Mouse (Mus musculus): ENCODE data around the gene Pcgf2.

Gene Pcgf2

GRCm38 (mm10) chr11:97673148-97673547, 27.1 kb downstream of the Pcgf2 start:
- in situ Hi-C loops (cut with MboI; ENCODE audit: unreplicated experiment in 2 of 2): no loop called here

GRCm38 (mm10) chr11:97671177-97671527, 29.1 kb downstream of the Pcgf2 start:
- in situ Hi-C loops (cut with MboI; ENCODE audit: unreplicated experiment in 2 of 2): no loop called here

- in situ Hi-C loops (cut with MboI; ENCODE audit: unreplicated experiment in 2 of 2): no loop called here
Measured at GRCm38 (mm10) chr11:97670234-97671176, 29.8 kb downstream of the Pcgf2 start.

DNA sequence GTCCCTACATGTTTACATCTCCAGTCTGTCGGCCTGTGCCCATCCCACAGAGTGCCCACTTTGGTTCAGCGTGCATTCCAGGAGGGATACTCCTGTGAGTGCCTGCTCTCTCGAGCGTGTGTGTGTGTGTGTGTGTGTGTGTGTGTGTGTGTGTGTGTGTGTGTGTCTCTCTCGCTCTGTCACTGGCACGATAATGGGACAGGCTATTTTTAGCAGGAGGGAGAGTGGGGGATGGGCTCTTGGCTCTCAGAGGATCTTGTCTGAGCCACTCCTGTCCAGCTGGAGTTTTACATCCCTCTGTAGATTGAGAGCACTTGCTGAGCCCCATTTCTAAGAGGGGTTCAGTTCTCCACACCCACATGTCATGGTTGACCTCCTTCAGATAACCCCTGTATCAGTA, 30.5 kb downstream of the Pcgf2 start:
- in situ Hi-C loops (cut with MboI; ENCODE audit: unreplicated experiment in 2 of 2): no loop called here

- in situ Hi-C loops (cut with MboI; ENCODE audit: unreplicated experiment in 2 of 2): no loop called here
Measured at GRCm38 (mm10) chr11:97669268-97669667, 31.0 kb downstream of the Pcgf2 start.

DNA sequence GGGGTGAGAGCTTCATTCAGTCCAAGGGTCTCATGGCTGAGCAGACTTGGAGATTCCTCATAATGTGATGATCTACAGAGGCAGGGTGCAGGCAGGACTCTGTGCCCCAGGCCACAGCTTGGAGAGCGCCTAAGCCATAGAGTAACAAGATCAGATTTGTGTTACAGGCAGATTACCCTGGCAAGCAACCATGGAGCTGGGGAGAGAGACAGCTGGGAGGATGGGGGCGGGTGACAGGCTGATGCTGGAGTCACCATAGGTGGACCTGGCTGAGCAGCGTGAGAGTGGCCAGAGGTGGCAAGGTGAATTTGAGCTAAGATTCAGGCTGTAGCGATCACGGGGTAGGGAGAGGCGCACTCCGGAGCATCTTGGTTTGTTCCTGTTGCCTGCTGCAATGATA, 32.1 kb downstream of the Pcgf2 start:
- in situ Hi-C loops (cut with MboI; ENCODE audit: unreplicated experiment in 2 of 2): no loop called here

- in situ Hi-C loops (cut with MboI; ENCODE audit: unreplicated experiment in 2 of 2): no loop called here
Measured at GRCm38 (mm10) chr11:97666794-97667193, 33.5 kb downstream of the Pcgf2 start.

- in situ Hi-C loops (cut with MboI; ENCODE audit: unreplicated experiment in 2 of 2): no loop called here
Measured at GRCm38 (mm10) chr11:97666221-97666620, 34.1 kb downstream of the Pcgf2 start.

DNA sequence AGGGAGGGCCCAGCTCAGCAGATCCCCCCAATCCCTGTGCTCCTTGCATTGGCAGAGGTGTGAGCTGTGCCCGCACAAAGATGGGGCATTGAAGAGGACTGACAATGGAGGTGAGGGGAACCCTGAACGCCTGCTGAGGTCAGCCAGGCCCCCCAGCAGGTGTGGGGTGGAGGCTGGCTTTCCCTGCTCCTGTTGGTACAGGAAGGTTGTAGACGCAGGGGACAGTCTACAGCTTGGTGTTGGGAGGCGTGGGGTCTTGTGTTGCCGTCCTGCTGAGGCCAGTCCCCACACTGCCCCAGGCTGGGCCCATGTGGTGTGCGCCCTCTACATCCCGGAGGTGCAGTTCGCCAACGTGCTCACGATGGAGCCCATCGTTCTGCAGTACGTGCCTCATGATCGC, 34.9 kb downstream of the Pcgf2 start:
- in situ Hi-C loops (cut with MboI; ENCODE audit: unreplicated experiment in 2 of 2): no loop called here

- in situ Hi-C loops (cut with MboI; ENCODE audit: unreplicated experiment in 2 of 2): no loop called here
Measured at GRCm38 (mm10) chr11:97664771-97665240, 35.5 kb downstream of the Pcgf2 start.

DNA sequence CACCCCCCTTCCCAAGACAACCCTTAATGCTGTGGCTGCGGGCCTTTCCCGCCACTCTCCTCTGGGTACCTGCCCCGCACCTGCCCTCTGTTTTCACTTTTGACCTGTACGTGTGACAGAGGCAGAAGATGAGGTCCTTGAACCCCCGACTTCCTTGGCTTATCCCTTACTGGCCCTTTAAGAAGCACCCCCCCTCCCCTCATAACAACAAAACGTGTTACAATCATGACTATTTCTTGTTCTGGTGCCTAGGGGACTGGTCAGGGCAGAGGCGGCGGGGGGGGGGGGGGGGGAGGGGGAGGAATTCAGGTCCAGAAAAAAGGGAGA, 36.0 kb downstream of the Pcgf2 start:
- in situ Hi-C loops (cut with MboI; ENCODE audit: unreplicated experiment in 2 of 2): no loop called here

GRCm38 (mm10) chr11:97663528-97664338, 36.6 kb downstream of the Pcgf2 start:
- in situ Hi-C loops (cut with MboI; ENCODE audit: unreplicated experiment in 2 of 2): no loop called here

GRCm38 (mm10) chr11:97662893-97663527, 37.3 kb downstream of the Pcgf2 start, which contains the start of gene Mllt6:
TSS of gene Mllt6 (plus strand) at chr11:97663414.
- in situ Hi-C loops (cut with MboI; ENCODE audit: unreplicated experiment in 2 of 2): no loop called here

DNA sequence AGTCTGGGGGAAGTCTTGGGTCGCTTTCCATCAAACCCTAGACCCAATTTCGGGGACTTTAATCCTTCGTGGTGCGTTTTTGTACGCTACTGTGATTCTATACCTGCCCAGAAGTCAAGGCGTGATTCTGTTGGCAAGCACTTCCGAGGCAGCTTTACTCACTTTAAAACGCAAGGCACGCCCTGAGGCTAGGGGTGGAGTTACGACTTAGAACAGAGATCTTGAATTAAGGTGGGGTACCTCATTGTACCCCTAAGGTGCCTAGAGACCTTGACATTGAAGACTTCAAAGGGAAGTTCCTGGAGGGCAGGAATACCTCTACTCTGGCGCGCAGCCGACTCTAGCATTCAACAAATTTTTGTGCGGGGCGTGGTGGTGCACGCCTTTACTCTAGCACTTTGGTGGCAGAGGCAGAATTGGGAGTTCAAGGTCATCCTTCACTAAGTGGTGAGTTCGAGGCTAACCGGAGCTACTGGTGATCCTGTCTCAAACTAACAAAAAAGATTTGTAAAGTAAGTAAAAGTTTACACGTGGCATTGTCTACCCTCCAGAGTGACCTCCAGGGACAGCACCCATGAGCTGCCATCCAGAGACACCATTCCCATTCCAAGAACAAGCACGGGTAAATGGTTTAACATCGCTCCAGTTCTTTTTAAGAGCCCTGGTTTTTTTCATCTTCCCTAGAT, 37.9 kb downstream of the Pcgf2 start:
- in situ Hi-C loops (cut with MboI; ENCODE audit: unreplicated experiment in 2 of 2): no loop called here

DNA sequence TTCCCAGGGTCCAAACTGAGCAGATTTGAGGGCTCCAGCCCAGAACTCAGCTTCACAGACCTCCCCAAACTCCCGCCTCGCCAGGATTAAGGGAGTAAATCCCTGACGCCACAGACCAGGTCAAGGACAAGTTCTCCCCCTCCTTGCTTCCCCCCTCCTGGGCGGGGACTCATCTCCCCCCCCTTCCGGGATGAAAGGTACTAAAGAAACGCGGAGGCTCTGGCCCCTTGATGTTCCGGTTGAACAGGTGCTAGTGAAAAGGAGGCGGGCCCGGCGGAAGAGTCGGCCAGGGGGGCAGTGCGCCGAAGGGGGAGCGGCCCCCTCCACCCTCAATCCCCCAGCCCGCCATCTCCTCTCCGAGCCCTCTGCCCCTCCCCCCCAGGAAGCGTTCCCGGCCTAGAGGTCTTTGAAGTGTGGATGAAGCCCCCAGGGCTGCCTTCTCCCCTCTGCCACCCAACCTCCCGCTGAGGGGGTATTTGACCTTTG, 38.6 kb downstream of the Pcgf2 start:
- in situ Hi-C loops (cut with MboI; ENCODE audit: unreplicated experiment in 2 of 2): no loop called here

GRCm38 (mm10) chr11:97660734-97661647, 39.3 kb downstream of the Pcgf2 start:
- in situ Hi-C loops (cut with MboI; ENCODE audit: unreplicated experiment in 2 of 2): no loop called here

GRCm38 (mm10) chr11:97659990-97660714, 40.1 kb downstream of the Pcgf2 start:
- in situ Hi-C loops (cut with MboI; ENCODE audit: unreplicated experiment in 2 of 2): no loop called here

- in situ Hi-C loops (cut with MboI; ENCODE audit: unreplicated experiment in 2 of 2): no loop called here
Measured at GRCm38 (mm10) chr11:97659267-97659989, 40.9 kb downstream of the Pcgf2 start.
